9 mouse cellular contexts compared by ENCODE assay signal in the genomic region with DNA sequence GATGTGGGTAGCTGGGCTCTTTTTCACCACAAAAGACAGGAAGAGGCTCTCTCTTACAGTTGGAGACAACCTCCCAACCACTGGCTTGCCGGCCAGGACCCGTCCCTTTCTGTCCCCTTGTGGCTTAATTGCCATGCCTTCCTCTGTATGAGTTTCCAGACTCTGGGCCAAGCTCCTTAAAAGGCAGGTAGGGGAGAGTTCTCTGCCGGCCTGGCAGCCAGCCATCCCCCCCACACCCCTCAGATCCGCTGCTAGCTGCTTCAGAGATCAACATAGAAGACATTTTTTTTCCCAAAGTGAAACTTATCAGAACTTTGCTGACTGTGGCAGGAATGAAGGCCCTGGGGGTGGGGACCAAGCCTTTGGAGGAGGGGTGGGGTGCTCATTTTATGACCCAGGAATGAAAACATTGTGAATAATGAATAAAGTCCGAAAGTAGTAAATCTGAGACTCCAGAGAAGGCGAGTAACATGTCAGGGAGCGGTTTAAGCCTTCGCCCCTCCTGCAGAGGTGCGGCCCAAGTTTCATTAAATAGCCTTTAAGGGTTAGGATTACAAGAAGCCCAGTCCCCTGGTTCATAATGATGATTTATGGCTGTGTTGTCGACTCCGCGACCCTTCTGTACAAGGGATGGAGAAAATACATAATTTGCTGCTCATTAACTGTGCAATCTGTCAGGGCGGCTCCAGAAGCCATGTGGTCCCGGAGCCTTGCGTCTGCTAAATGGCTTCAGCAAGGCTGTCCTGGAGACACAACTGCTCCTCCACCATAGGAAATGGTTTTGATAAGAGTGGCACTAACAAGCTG. TPM values are rescaled to one million over a fixed set of nuclear protein-coding genes. Genes with fewer than 3 reads are reported as not detected.
DNase-seq lines count a peak whose midpoint lies in the region; ATAC-seq and TF ChIP-seq lines count a peak whose summit lies in the region.
"Had no signal": no experiment of that assay in that cellular context is flagged by ENCODE, and none has a peak within 500 bp of the region (broad histone marks: within the 10 kb centered on the region; RNA-seq: fewer than 3 reads in every experiment).

No protein-coding gene starts in this region.

- DNase-seq in liver, adult 2 months (ENCODE audit: extremely low read depth, low read depth, low spot score): no peak
- no peak for DNase-seq in liver, postnatal 0 days
- peak; percentile 43 for DNase-seq in urinary bladder, postnatal 25 days (ENCODE audit: low spot score)
- DNase-seq in left cerebral cortex, adult 2 months (ENCODE audit: extremely low spot score in 1 of 2, low spot score in 2 of 2): no peak
- DNase-seq in ovary, postnatal 10 days (ENCODE audit: low spot score): no peak

- no peak for TF ChIP-seq CTCF in liver, adult 2 months (IDR thresholded peaks at IDR 0.05; ENCODE audit: low read depth, low read length)
- no peak for TF ChIP-seq CTCF in liver, postnatal 0 days (IDR thresholded peaks at IDR 0.05; ENCODE audit: low read depth)
- TF ChIP-seq CTCF in left cerebral cortex, adult 2 months (IDR thresholded peaks at IDR 0.05): no peak

- H3K4me3 ChIP-seq in liver, adult 2 months (ENCODE audit: insufficient read depth, low read depth, low read length): no peak overlapping the region
- no peak overlapping the region for H3K4me3 ChIP-seq in liver, postnatal 0 days (ENCODE audit: low read depth, low read length)
- H3K4me3 ChIP-seq in forebrain, embryonic 16.5 days (replicated peaks; ENCODE audit: low read length): no peak overlapping the region
- peak overlapping the region; percentile 11; the same call in 1 of the 2 replicates for H3K4me3 ChIP-seq in limb, embryonic 12.5 days (replicated peaks)
- H3K4me3 ChIP-seq in left cerebral cortex, adult 2 months: no peak overlapping the region

- TF ChIP-seq EP300 in liver, postnatal 0 days (IDR thresholded peaks at IDR 0.05; ENCODE audit: low read depth): no peak

- H3K36me3 ChIP-seq in liver, adult 2 months (ENCODE audit: control insufficient read depth, insufficient read depth, low read length): peaks cover 62% of the 10 kb centered on the region
- peaks cover 19% of the 10 kb centered on the region for H3K36me3 ChIP-seq in liver, postnatal 0 days (replicated peaks; ENCODE audit: insufficient read depth, low read length)
- H3K36me3 ChIP-seq in forebrain, embryonic 16.5 days (ENCODE audit: control insufficient read depth, insufficient read depth): no peaks in the 10 kb centered on the region
- H3K36me3 ChIP-seq in limb, embryonic 12.5 days: peaks cover 51% of the 10 kb centered on the region

- H3K4me1 ChIP-seq in liver, adult 2 months (ENCODE audit: control insufficient read depth, insufficient read depth, low read length): peaks cover 42% of the 10 kb centered on the region
- H3K4me1 ChIP-seq in liver, postnatal 0 days (ENCODE audit: insufficient read depth): peaks cover 24% of the 10 kb centered on the region
- H3K4me1 ChIP-seq in forebrain, embryonic 16.5 days (replicated peaks; ENCODE audit: control insufficient read depth, insufficient read depth, low read length): peaks cover 50% of the 10 kb centered on the region
- peaks cover 77% of the 10 kb centered on the region for H3K4me1 ChIP-seq in limb, embryonic 12.5 days (replicated peaks)

- H3K4me2 ChIP-seq in liver, postnatal 0 days (ENCODE audit: low read depth, low read length): no peak overlapping the region
- H3K4me2 ChIP-seq in forebrain, embryonic 16.5 days (ENCODE audit: low read length): no peak overlapping the region
- peak overlapping the region; percentile 45 for H3K4me2 ChIP-seq in limb, embryonic 12.5 days

- ATAC-seq in liver, postnatal 0 days: no peak
- peak; percentile 39; the same call in 1 of the 2 replicates for ATAC-seq in forebrain, embryonic 16.5 days
- ATAC-seq in hematopoietic stem cell, adult 5-6 weeks (replicated peaks in 1 of 2; ENCODE audit: insufficient read depth in 1 of 2, low FRiP score in 2 of 2, low TSS enrichment in 1 of 2, low read depth in 1 of 2, poor library complexity in 2 of 2, severe bottlenecking in 2 of 2): peak; percentile 35 to 42; a peak in 3 of 4 replicates
- peak; percentile 57; the same call in 1 of the 2 replicates for ATAC-seq in limb, embryonic 12.5 days (ENCODE audit: insufficient number of reproducible peaks, insufficient read depth, low FRiP score, low TSS enrichment, low read depth)

- WGBS in liver, adult 2 months: 76% methylated on average over 15 of the region's 15 CpGs
- WGBS in liver, postnatal 0 days (ENCODE audit: insufficient replicate concordance): 56% methylated on average over 15 of the region's 15 CpGs
- 49% methylated on average over 15 of the region's 15 CpGs for WGBS in forebrain, embryonic 16.5 days
- WGBS in limb, embryonic 12.5 days: 5% methylated on average over 15 of the region's 15 CpGs

- intact Hi-C loops in left cerebral cortex, adult 2 months (cut with DNase I): no loop called here

- no peaks in the 10 kb centered on the region for H3K27me3 ChIP-seq in liver, adult 2 months (ENCODE audit: control insufficient read depth, insufficient read depth, low read length)
- H3K27me3 ChIP-seq in liver, postnatal 0 days (ENCODE audit: insufficient read depth, low read length): no peaks in the 10 kb centered on the region
- H3K27me3 ChIP-seq in forebrain, embryonic 16.5 days (replicated peaks; ENCODE audit: control insufficient read depth, insufficient read depth, low read length): no peaks in the 10 kb centered on the region
- H3K27me3 ChIP-seq in limb, embryonic 12.5 days: no peaks in the 10 kb centered on the region
- H3K27me3 ChIP-seq: CH12.LX had no signal

- peaks cover 15% of the 10 kb centered on the region; the same call in 1 of the 2 replicates for H3K79me2 ChIP-seq in liver, adult 2 months (ENCODE audit: control insufficient read depth, insufficient read depth, low read length)

- H3K27ac ChIP-seq in liver, adult 2 months (replicated peaks; ENCODE audit: insufficient read depth, low read depth, low read length): peak overlapping the region; percentile 74
- H3K27ac ChIP-seq in liver, postnatal 0 days (ENCODE audit: low read depth): no peak overlapping the region
- peak overlapping the region; percentile 19 for H3K27ac ChIP-seq in forebrain, embryonic 16.5 days (ENCODE audit: low read length)
- H3K27ac ChIP-seq in limb, embryonic 12.5 days: peak overlapping the region; percentile 88
- no peak overlapping the region for H3K27ac ChIP-seq in left cerebral cortex, adult 2 months

- no peaks in the 10 kb centered on the region for H3K9me3 ChIP-seq in liver, postnatal 0 days (ENCODE audit: low read length)
- no peaks in the 10 kb centered on the region for H3K9me3 ChIP-seq in forebrain, embryonic 16.5 days (ENCODE audit: control insufficient read depth, low read length)
- no peaks in the 10 kb centered on the region for H3K9me3 ChIP-seq in limb, embryonic 12.5 days

- no peak overlapping the region; the same call in 1 of the 2 replicates for H3K9ac ChIP-seq in liver, adult 2 months (ENCODE audit: low read depth, low read length)
- H3K9ac ChIP-seq in liver, postnatal 0 days (replicated peaks): no peak overlapping the region
- H3K9ac ChIP-seq in forebrain, embryonic 16.5 days (replicated peaks; ENCODE audit: low read depth, low read length): no peak overlapping the region
- H3K9ac ChIP-seq in limb, embryonic 12.5 days (replicated peaks): 0 out of 2 replicates have a peak overlapping the region, but pooled peaks have one; percentile 18

- no peak for TF ChIP-seq POLR2A in liver, adult 2 months (IDR thresholded peaks at IDR 0.05; ENCODE audit: extremely low read depth, insufficient read depth, low read length)

RNA-seq across cellular contexts. Expression of a gene that starts 48.1 kb away (rescaled TPM):
- 64.1 and 81.1 TPM in 2 replicates for total RNA-seq in liver, adult 2 months (2014; rRNA removed)
- polyA plus RNA-seq in liver, adult 2 months (2012; rRNA removed): 81.0 and 84.2 TPM in 2 replicates
- 50.3 and 62.4 TPM in 2 replicates for polyA plus RNA-seq in liver, postnatal 0 days (2015; fragmentation: Nextera tagmentation; extraction: Ambion mirVana)
- polyA plus RNA-seq in forebrain, embryonic 16.5 days (2015; fragmentation: Nextera tagmentation; extraction: Ambion mirVana): 67.7 and 76.8 TPM in 2 replicates
- 0.81 and 1.1 TPM in 2 replicates for total RNA-seq in hematopoietic stem cell, adult 5-6 weeks (2017)
- polyA plus RNA-seq in limb, embryonic 12.5 days (2016; fragmentation: Nextera tagmentation; extraction: Ambion mirVana): 96.0 and 110 TPM in 2 replicates
- total RNA-seq in left cerebral cortex, adult 2 months (2021): 100 to 1,000 TPM; 153 to 180 TPM

Comparison
In these comparisons a context has a peak if more than half of its experiments do, and no peak if none do; other contexts are left out.
1. H3K27ac ChIP-seq: peak in liver, adult 2 months (single experiment), forebrain, embryonic 16.5 days (single experiment) and limb, embryonic 12.5 days (single experiment); none in liver, postnatal 0 days (single experiment) and left cerebral cortex, adult 2 months (single experiment).